Mouse (Mus musculus): ENCODE results near the gene Atg14. TPM values are rescaled to one million over a fixed set of nuclear protein-coding genes. Genes with fewer than 3 reads are reported as not detected.
A peak's percentile ranks its signal among the peaks of the same experiment; 100 is the strongest.

Atg14 gene
- polyA plus RNA-seq, 1 experiment, result 0.28 TPM

- Histone ChIP-seq H3K4me1 (no peaks in the 10 kb centered on the region), H3K9me3 (no peaks in the 10 kb centered on the region), H3K4me3 (replicated peaks) (no peak overlapping the region), H3K36me3 (replicated peaks; ENCODE audit: low read length) (no peaks in the 10 kb centered on the region), H3K27me3 (replicated peaks) (peaks cover 5% of the 10 kb centered on the region)
- TF ChIP-seq FLI1 (IDR thresholded peaks at IDR 0.05; ENCODE audit: low read length), result no peak
- TF ChIP-seq GATA1 (IDR thresholded peaks at IDR 0.05; ENCODE audit: borderline replicate concordance, low read length), result no peak
These were observed 7.6 kb upstream of the Atg14 start for GRCm38 (mm10) chr14:47578086-47578485.

GRCm38 (mm10) chr14:47576687-47577086, 6.2 kb upstream of the Atg14 start:
- H3K27me3 ChIP-seq (replicated peaks), result peaks cover 5% of the 10 kb centered on the region
- no peak overlapping the region for H3K4me3 ChIP-seq (replicated peaks)
- H3K9me3 ChIP-seq, result no peaks in the 10 kb centered on the region
- H3K36me3 ChIP-seq (replicated peaks; ENCODE audit: low read length), result no peaks in the 10 kb centered on the region
- no peak for TF ChIP-seq GATA1 (IDR thresholded peaks at IDR 0.05; ENCODE audit: borderline replicate concordance, low read length)
- no peaks in the 10 kb centered on the region for H3K4me1 ChIP-seq

- no peak for TF ChIP-seq FLI1 (IDR thresholded peaks at IDR 0.05; ENCODE audit: low read length)
- no peak for TF ChIP-seq GATA1 (IDR thresholded peaks at IDR 0.05; ENCODE audit: borderline replicate concordance, low read length)
- H3K36me3 ChIP-seq (replicated peaks; ENCODE audit: low read length), result no peaks in the 10 kb centered on the region
- H3K27me3 ChIP-seq (replicated peaks), result peaks cover 5% of the 10 kb centered on the region
- no peak overlapping the region for H3K4me3 ChIP-seq (replicated peaks)
- H3K9me3 ChIP-seq, result no peaks in the 10 kb centered on the region
- no peaks in the 10 kb centered on the region for H3K4me1 ChIP-seq
These were observed 4.3 kb upstream of the Atg14 start for GRCm38 (mm10) chr14:47574721-47575120.

- no peak overlapping the region for H3K4me3 ChIP-seq (replicated peaks)
- H3K27me3 ChIP-seq (replicated peaks), result peaks cover 3% of the 10 kb centered on the region
- no peaks in the 10 kb centered on the region for H3K9me3 ChIP-seq
- 0 out of 2 replicates have a peak, but pooled peaks cover 3% of the 10 kb centered on the region for H3K4me1 ChIP-seq
- TF ChIP-seq GATA1 (IDR thresholded peaks at IDR 0.05; ENCODE audit: borderline replicate concordance, low read length), result no peak
- TF ChIP-seq FLI1 (IDR thresholded peaks at IDR 0.05; ENCODE audit: low read length), result no peak
- no peaks in the 10 kb centered on the region for H3K36me3 ChIP-seq (replicated peaks; ENCODE audit: low read length)
These were observed 2.3 kb upstream of the Atg14 start for GRCm38 (mm10) chr14:47572707-47573106.

- H3K36me3 ChIP-seq (replicated peaks; ENCODE audit: low read length), result no peaks in the 10 kb centered on the region
- H3K9me3 ChIP-seq, result no peaks in the 10 kb centered on the region
- H3K4me1 ChIP-seq, result peaks cover 10% of the 10 kb centered on the region; the same call in 1 of the 2 replicates
- TF ChIP-seq FLI1 (IDR thresholded peaks at IDR 0.05; ENCODE audit: low read length) (no peak), GATA1 (IDR thresholded peaks at IDR 0.05; ENCODE audit: borderline replicate concordance, low read length) (no peak)
- H3K4me3 ChIP-seq (replicated peaks), result peak overlapping the region; percentile 98
- no peaks in the 10 kb centered on the region for H3K27me3 ChIP-seq (replicated peaks)
These were observed 2.3 kb downstream of the Atg14 start for GRCm38 (mm10) chr14:47567962-47568652.

GRCm38 (mm10) chr14:47563106-47563505, 7.3 kb downstream of the Atg14 start:
- Histone ChIP-seq H3K27me3 (replicated peaks) (no peaks in the 10 kb centered on the region), H3K9me3 (no peaks in the 10 kb centered on the region), H3K4me1 (peaks cover 10% of the 10 kb centered on the region; the same call in 1 of the 2 replicates), H3K36me3 (replicated peaks; ENCODE audit: low read length) (peaks cover 4% of the 10 kb centered on the region), H3K4me3 (replicated peaks) (no peak overlapping the region)
- TF ChIP-seq GATA1 (IDR thresholded peaks at IDR 0.05; ENCODE audit: borderline replicate concordance, low read length), result no peak
- TF ChIP-seq FLI1 (IDR thresholded peaks at IDR 0.05; ENCODE audit: low read length), result no peak

GRCm38 (mm10) chr14:47562530-47562929, 7.9 kb downstream of the Atg14 start:
- Histone ChIP-seq H3K4me1 (peaks cover 6% of the 10 kb centered on the region; the same call in 1 of the 2 replicates), H3K27me3 (replicated peaks) (no peaks in the 10 kb centered on the region), H3K36me3 (replicated peaks; ENCODE audit: low read length) (peaks cover 5% of the 10 kb centered on the region), H3K9me3 (no peaks in the 10 kb centered on the region), H3K4me3 (replicated peaks) (no peak overlapping the region)
- TF ChIP-seq FLI1 (IDR thresholded peaks at IDR 0.05; ENCODE audit: low read length) (no peak), GATA1 (IDR thresholded peaks at IDR 0.05; ENCODE audit: borderline replicate concordance, low read length) (no peak)

GRCm38 (mm10) chr14:47560714-47561113, 9.7 kb downstream of the Atg14 start:
- TF ChIP-seq GATA1 (IDR thresholded peaks at IDR 0.05; ENCODE audit: borderline replicate concordance, low read length) (no peak), FLI1 (IDR thresholded peaks at IDR 0.05; ENCODE audit: low read length) (no peak)
- no peaks in the 10 kb centered on the region for H3K9me3 ChIP-seq
- no peaks in the 10 kb centered on the region for H3K27me3 ChIP-seq (replicated peaks)
- peaks cover 18% of the 10 kb centered on the region for H3K36me3 ChIP-seq (replicated peaks; ENCODE audit: low read length)
- no peak overlapping the region for H3K4me3 ChIP-seq (replicated peaks)
- H3K4me1 ChIP-seq, result no peaks in the 10 kb centered on the region

- TF ChIP-seq FLI1 (IDR thresholded peaks at IDR 0.05; ENCODE audit: low read length), result no peak
- no peak for TF ChIP-seq GATA1 (IDR thresholded peaks at IDR 0.05; ENCODE audit: borderline replicate concordance, low read length)
- Histone ChIP-seq H3K4me3 (replicated peaks) (no peak overlapping the region), H3K4me1 (no peaks in the 10 kb centered on the region), H3K36me3 (replicated peaks; ENCODE audit: low read length) (peaks cover 47% of the 10 kb centered on the region), H3K9me3 (no peaks in the 10 kb centered on the region), H3K27me3 (replicated peaks) (no peaks in the 10 kb centered on the region)
These were observed 15.2 kb downstream of the Atg14 start for GRCm38 (mm10) chr14:47555225-47555624.

GRCm38 (mm10) chr14:47554236-47554635, 16.2 kb downstream of the Atg14 start:
- TF ChIP-seq FLI1 (IDR thresholded peaks at IDR 0.05; ENCODE audit: low read length) (no peak), GATA1 (IDR thresholded peaks at IDR 0.05; ENCODE audit: borderline replicate concordance, low read length) (no peak)
- H3K4me3 ChIP-seq (replicated peaks), result no peak overlapping the region
- H3K9me3 ChIP-seq, result no peaks in the 10 kb centered on the region
- no peaks in the 10 kb centered on the region for H3K4me1 ChIP-seq
- no peaks in the 10 kb centered on the region for H3K27me3 ChIP-seq (replicated peaks)
- peaks cover 55% of the 10 kb centered on the region for H3K36me3 ChIP-seq (replicated peaks; ENCODE audit: low read length)

All from megakaryocyte, embryonic 14.5 days (primary cell).